Mouse (Mus musculus) liver, embryonic 18 days (tissue): ENCODE data around the gene Olfr357. TPM values are rescaled to one million over a fixed set of nuclear protein-coding genes. Genes with fewer than 3 reads are reported as not detected.

ENCODE experiments used
- polyA plus RNA-seq: library from polyadenylated mRNA; depleted of rRNA; stranded (reverse); fragments of >200 nt; gene quantifications from 2 replicates; pipeline ENCODE4 v1.2.3, GENCODE M21; 2012; rRNA removed

The Olfr357 gene
- not detected in 2 replicates for polyA plus RNA-seq

GRCm38 (mm10) chr2:36993527-36993926 is at the start of gene Olfr357:
Gene Olfr357 (plus strand): TSS chr2:36993827.

GRCm38 (mm10) chr2:37009235-37009634 is 15.6 kb downstream of the Olfr357 start, which contains the start of gene Olfr358:
Gene Olfr358 (minus strand): TSS chr2:37009335.

Other genes with a start within 250 kb of the Olfr357 start
- gene Olfr348, start 209.6 kb upstream of the Olfr357 start, polyA plus RNA-seq: not detected in 2 replicates
- gene Olfr50, start 203.3 kb upstream of the Olfr357 start, polyA plus RNA-seq: not detected in 2 replicates
- not detected in 2 replicates for gene Olfr3, start 176.8 kb upstream of the Olfr357 start, polyA plus RNA-seq
- not detected in 2 replicates for gene Olfr350, start 147.5 kb upstream of the Olfr357 start, polyA plus RNA-seq
- not detected in 2 replicates for gene Olfr351, start 131.2 kb upstream of the Olfr357 start, polyA plus RNA-seq
- gene Olfr352, start 125.4 kb upstream of the Olfr357 start, polyA plus RNA-seq: not detected in 2 replicates
- gene Olfr353, start 100.9 kb upstream of the Olfr357 start, polyA plus RNA-seq: not detected in 2 replicates
- not detected in 2 replicates for gene Olfr354, start 88.1 kb upstream of the Olfr357 start, polyA plus RNA-seq
- gene Olfr355, start 64.9 kb upstream of the Olfr357 start, polyA plus RNA-seq: not detected in 2 replicates
- not detected in 2 replicates for gene Olfr356, start 56.7 kb upstream of the Olfr357 start, polyA plus RNA-seq
- gene Olfr358, start 15.5 kb downstream of the Olfr357 start, polyA plus RNA-seq: not detected in 2 replicates
- not detected in 2 replicates for gene Olfr360, start 71.9 kb downstream of the Olfr357 start, polyA plus RNA-seq
- not detected in 2 replicates for gene Olfr361, start 95.5 kb downstream of the Olfr357 start, polyA plus RNA-seq
- not detected in 2 replicates for gene Olfr362, start 124.1 kb downstream of the Olfr357 start, polyA plus RNA-seq
- gene Olfr364-ps1, start 145.5 kb downstream of the Olfr357 start, polyA plus RNA-seq: not detected in 2 replicates
- not detected in 2 replicates for gene Olfr365, start 194.4 kb downstream of the Olfr357 start, polyA plus RNA-seq
- not detected in 2 replicates for gene Olfr366, start 217.7 kb downstream of the Olfr357 start, polyA plus RNA-seq